Mouse (Mus musculus): ENCODE measurements at regions not wholly inside any gene's neighbourhood (a gene's known extent, or its start where the extent isn't known, plus 50 kb on each side); places are given as distances from the start of the nearest gene placed in this dataset.

- 74% methylated on average over 2 of the region's 2 CpGs for WGBS
- no peak for TF ChIP-seq CTCF (IDR thresholded peaks at IDR 0.05; ENCODE audit: insufficient read depth, low read length)
- no peak for TF ChIP-seq POLR2A (IDR thresholded peaks at IDR 0.05; ENCODE audit: borderline replicate concordance, extremely low read depth, low read depth, low read length)
- no peak for DNase-seq
- Histone ChIP-seq H3K4me1 (ENCODE audit: control insufficient read depth, insufficient read depth, low read length) (no peaks in the 10 kb centered on the region), H3K4me3 (replicated peaks; ENCODE audit: extremely low read depth, low read depth, low read length) (no peak overlapping the region)
Measured at GRCm38 (mm10) chr14:17347286-17347685, 312.8 kb upstream of the Thrb start.

GRCm38 (mm10) chr14:17352324-17353037 is 307.6 kb upstream of the Thrb start:
- TF ChIP-seq POLR2A (IDR thresholded peaks at IDR 0.05; ENCODE audit: borderline replicate concordance, extremely low read depth, low read depth, low read length) (no peak), CTCF (IDR thresholded peaks at IDR 0.05; ENCODE audit: insufficient read depth, low read length) (no peak)
- H3K4me3 ChIP-seq (replicated peaks; ENCODE audit: extremely low read depth, low read depth, low read length): no peak overlapping the region
- peak; percentile 5 for DNase-seq
- 39% methylated on average over 4 of the region's 4 CpGs for WGBS
- H3K4me1 ChIP-seq (ENCODE audit: control insufficient read depth, insufficient read depth, low read length): no peaks in the 10 kb centered on the region

- no peaks in the 10 kb centered on the region for H3K4me1 ChIP-seq (ENCODE audit: control insufficient read depth, insufficient read depth, low read length)
- TF ChIP-seq CTCF (IDR thresholded peaks at IDR 0.05; ENCODE audit: insufficient read depth, low read length): no peak
- no peak for TF ChIP-seq POLR2A (IDR thresholded peaks at IDR 0.05; ENCODE audit: borderline replicate concordance, extremely low read depth, low read depth, low read length)
- DNase-seq: no peak
- no peak overlapping the region for H3K4me3 ChIP-seq (replicated peaks; ENCODE audit: extremely low read depth, low read depth, low read length)
Measured at GRCm38 (mm10) chr14:17361910-17362309, 298.2 kb upstream of the Thrb start.

- no peak overlapping the region for H3K4me3 ChIP-seq (replicated peaks; ENCODE audit: extremely low read depth, low read depth, low read length)
- no peaks in the 10 kb centered on the region; the same call in 1 of the 2 replicates for H3K4me1 ChIP-seq (ENCODE audit: control insufficient read depth, insufficient read depth, low read length)
- TF ChIP-seq CTCF (IDR thresholded peaks at IDR 0.05; ENCODE audit: insufficient read depth, low read length) (peak; percentile 65), POLR2A (IDR thresholded peaks at IDR 0.05; ENCODE audit: borderline replicate concordance, extremely low read depth, low read depth, low read length) (no peak)
- DNase-seq: no peak
- 40% methylated on average over 7 of the region's 7 CpGs for WGBS
Measured at GRCm38 (mm10) chr14:17402751-17403479, 257.1 kb upstream of the Thrb start.

- Histone ChIP-seq H3K4me1 (ENCODE audit: control insufficient read depth, insufficient read depth, low read length) (peaks cover 2% of the 10 kb centered on the region; the same call in 1 of the 2 replicates), H3K4me3 (replicated peaks; ENCODE audit: extremely low read depth, low read depth, low read length) (no peak overlapping the region)
- DNase-seq: peak; percentile 60
- WGBS: 66% methylated on average over 2 of the region's 2 CpGs
- TF ChIP-seq POLR2A (IDR thresholded peaks at IDR 0.05; ENCODE audit: borderline replicate concordance, extremely low read depth, low read depth, low read length): no peak
- peak; percentile 79 for TF ChIP-seq CTCF (IDR thresholded peaks at IDR 0.05; ENCODE audit: insufficient read depth, low read length)
Measured at GRCm38 (mm10) chr14:17405551-17406336, 254.3 kb upstream of the Thrb start.

GRCm38 (mm10) chr14:17406879-17407278 is 253.2 kb upstream of the Thrb start:
- no peak for TF ChIP-seq POLR2A (IDR thresholded peaks at IDR 0.05; ENCODE audit: borderline replicate concordance, extremely low read depth, low read depth, low read length)
- no peak for TF ChIP-seq CTCF (IDR thresholded peaks at IDR 0.05; ENCODE audit: insufficient read depth, low read length)
- DNase-seq: no peak
- Histone ChIP-seq H3K4me1 (ENCODE audit: control insufficient read depth, insufficient read depth, low read length) (peaks cover 6% of the 10 kb centered on the region), H3K4me3 (replicated peaks; ENCODE audit: extremely low read depth, low read depth, low read length) (no peak overlapping the region)

- Histone ChIP-seq H3K4me3 (replicated peaks; ENCODE audit: extremely low read depth, low read depth, low read length) (no peak overlapping the region), H3K4me1 (ENCODE audit: control insufficient read depth, insufficient read depth, low read length) (peaks cover 6% of the 10 kb centered on the region)
- TF ChIP-seq CTCF (IDR thresholded peaks at IDR 0.05; ENCODE audit: insufficient read depth, low read length) (no peak), POLR2A (IDR thresholded peaks at IDR 0.05; ENCODE audit: borderline replicate concordance, extremely low read depth, low read depth, low read length) (no peak)
- 60% methylated on average over 5 of the region's 5 CpGs for WGBS
- DNase-seq: no peak
Measured at GRCm38 (mm10) chr14:17408343-17408742, 251.7 kb upstream of the Thrb start.

GRCm38 (mm10) chr14:17408813-17409212 is 251.2 kb upstream of the Thrb start:
- DNase-seq: no peak
- H3K4me1 ChIP-seq (ENCODE audit: control insufficient read depth, insufficient read depth, low read length): peaks cover 6% of the 10 kb centered on the region
- WGBS: 42% methylated on average over 1 of the region's 1 CpGs
- H3K4me3 ChIP-seq (replicated peaks; ENCODE audit: extremely low read depth, low read depth, low read length): no peak overlapping the region
- no peak for TF ChIP-seq POLR2A (IDR thresholded peaks at IDR 0.05; ENCODE audit: borderline replicate concordance, extremely low read depth, low read depth, low read length)
- no peak for TF ChIP-seq CTCF (IDR thresholded peaks at IDR 0.05; ENCODE audit: insufficient read depth, low read length)

GRCm38 (mm10) chr14:17409497-17409896 is 250.6 kb upstream of the Thrb start:
- DNase-seq: no peak
- Histone ChIP-seq H3K4me3 (replicated peaks; ENCODE audit: extremely low read depth, low read depth, low read length) (no peak overlapping the region), H3K4me1 (ENCODE audit: control insufficient read depth, insufficient read depth, low read length) (peaks cover 6% of the 10 kb centered on the region)
- TF ChIP-seq CTCF (IDR thresholded peaks at IDR 0.05; ENCODE audit: insufficient read depth, low read length) (no peak), POLR2A (IDR thresholded peaks at IDR 0.05; ENCODE audit: borderline replicate concordance, extremely low read depth, low read depth, low read length) (no peak)
- WGBS: 87% methylated on average over 6 of the region's 6 CpGs
